Mouse (Mus musculus) embryonic facial prominence, embryonic 12.5 days (tissue): ENCODE measurements around the gene Arid5b. TPM values are rescaled to one million over a fixed set of nuclear protein-coding genes. Genes with fewer than 3 reads are reported as not detected.

Source experiments
- ATAC-seq: fragments of 200-750 bp; cut with Nextera tagmentation; 2 replicates; pipeline ENCODE4 v1.8.0; 2017; ENCODE audit not compliant: insufficient number of reproducible peaks, insufficient read depth, low FRiP score, low TSS enrichment
- H3K27ac ChIP-seq: fragments of 300-500 bp; sonication (generic); 2 replicates; pipeline ENCODE4 v1.5.1; 2016; ENCODE audit warnings: mild to moderate bottlenecking
- H3K27me3 ChIP-seq: fragments of 300-500 bp; sonication (generic); 2 replicates; pipeline ENCODE4 v1.6.1; 2016; ENCODE audit warnings: mild to moderate bottlenecking, moderate library complexity
- H3K36me3 ChIP-seq: fragments of 300-500 bp; sonication (generic); 2 replicates; pipeline ENCODE4 v1.6.1; 2016; ENCODE audit warnings: mild to moderate bottlenecking
- H3K4me1 ChIP-seq: fragments of 300-500 bp; sonication (generic); 2 replicates; pipeline ENCODE4 v1.6.1; 2016
- H3K4me2 ChIP-seq: fragments of 300-500 bp; sonication (generic); replicated peaks from 2 replicates; pipeline ENCODE4 v1.6.1; 2016; ENCODE audit warnings: mild to moderate bottlenecking, moderate library complexity
- H3K4me3 ChIP-seq: fragments of 300-500 bp; sonication (generic); 2 replicates; pipeline ENCODE4 v1.5.1; 2016; ENCODE audit warnings: mild to moderate bottlenecking
- H3K9ac ChIP-seq: fragments of 300-500 bp; sonication (generic); 2 replicates; pipeline ENCODE4 v1.6.1; 2016; ENCODE audit warnings: mild to moderate bottlenecking, moderate library complexity
- H3K9me3 ChIP-seq: fragments of 300-500 bp; sonication (generic); 2 replicates; pipeline ENCODE4 v1.6.1; 2016; ENCODE audit warnings: mild to moderate bottlenecking, moderate library complexity
- WGBS: fragments of 180-500 bp; shearing (Covaris S2); methylation state at CpG from one replicate; pipeline ENCODE4 v1.1.7; 2016; 5-methylcytosine and 5-hydroxymethylcytosine counted together
- polyA plus RNA-seq: library from polyadenylated mRNA; unstranded; fragments of >200 nt; fragmentation: Nextera tagmentation; extraction: Ambion mirVana; gene quantifications from 2 replicates; pipeline ENCODE4 v1.2.1, GENCODE M21; 2016

Arid5b gene
- polyA plus RNA-seq, 1 experiment from 2014 or later: 50.9 TPM

- Histone ChIP-seq H3K9ac (no peak overlapping the region), H3K27ac (no peak overlapping the region), H3K36me3 (peaks cover 7% of the 10 kb centered on the region; the same call in 1 of the 2 replicates), H3K27me3 (no peaks in the 10 kb centered on the region), H3K4me3 (no peak overlapping the region), H3K4me1 (0 out of 2 replicates have a peak, but pooled peaks cover 5% of the 10 kb centered on the region), H3K4me2 (no peak overlapping the region), H3K9me3 (no peaks in the 10 kb centered on the region)
- 88% methylated on average over 10 of the region's 10 CpGs for WGBS
- no peak for ATAC-seq
Observed at GRCm38 (mm10) chr10:68263969-68264688, 14.4 kb downstream of the Arid5b start.

GRCm38 (mm10) chr10:68263296-68263968 lies 15.1 kb downstream of the Arid5b start:
- Histone ChIP-seq H3K4me3 (no peak overlapping the region), H3K9ac (no peak overlapping the region), H3K9me3 (no peaks in the 10 kb centered on the region), H3K4me2 (no peak overlapping the region), H3K27ac (no peak overlapping the region), H3K27me3 (no peaks in the 10 kb centered on the region), H3K4me1 (0 out of 2 replicates have a peak, but pooled peaks cover 5% of the 10 kb centered on the region), H3K36me3 (peaks cover 10% of the 10 kb centered on the region; the same call in 1 of the 2 replicates)
- no peak for ATAC-seq
- 89% methylated on average over 9 of the region's 9 CpGs for WGBS

GRCm38 (mm10) chr10:68259601-68260000 lies 18.9 kb downstream of the Arid5b start:
- no peaks in the 10 kb centered on the region for H3K9me3 ChIP-seq
- H3K36me3 ChIP-seq: peaks cover 14% of the 10 kb centered on the region
- no peak for ATAC-seq
- 36% methylated on average over 4 of the region's 4 CpGs for WGBS
- H3K27ac ChIP-seq: no peak overlapping the region
- H3K4me2 ChIP-seq: no peak overlapping the region
- 0 out of 2 replicates have a peak, but pooled peaks cover 5% of the 10 kb centered on the region for H3K4me1 ChIP-seq
- H3K4me3 ChIP-seq: no peak overlapping the region
- no peak overlapping the region for H3K9ac ChIP-seq
- no peaks in the 10 kb centered on the region for H3K27me3 ChIP-seq

- Histone ChIP-seq H3K4me1 (peaks cover 9% of the 10 kb centered on the region; the same call in 1 of the 2 replicates), H3K27me3 (no peaks in the 10 kb centered on the region), H3K4me2 (no peak overlapping the region), H3K27ac (no peak overlapping the region), H3K9ac (no peak overlapping the region), H3K36me3 (peaks cover 11% of the 10 kb centered on the region), H3K4me3 (no peak overlapping the region), H3K9me3 (no peaks in the 10 kb centered on the region)
- WGBS: 75% methylated on average over 10 of the region's 10 CpGs
- ATAC-seq: no peak
Observed at GRCm38 (mm10) chr10:68257358-68258056, 21.0 kb downstream of the Arid5b start.

- Histone ChIP-seq H3K27me3 (no peaks in the 10 kb centered on the region), H3K4me3 (no peak overlapping the region), H3K36me3 (peaks cover 11% of the 10 kb centered on the region), H3K9me3 (no peaks in the 10 kb centered on the region), H3K4me1 (peaks cover 5% of the 10 kb centered on the region; the same call in 1 of the 2 replicates), H3K4me2 (no peak overlapping the region), H3K27ac (no peak overlapping the region), H3K9ac (no peak overlapping the region)
- 88% methylated on average over 3 of the region's 3 CpGs for whole genome bisulfite sequencing
- no peak for ATAC-seq
Observed at GRCm38 (mm10) chr10:68256134-68256533, 22.4 kb downstream of the Arid5b start.

- peaks cover 8% of the 10 kb centered on the region for H3K36me3 ChIP-seq
- no peaks in the 10 kb centered on the region for H3K9me3 ChIP-seq
- H3K4me1 ChIP-seq: peaks cover 10% of the 10 kb centered on the region
- H3K27me3 ChIP-seq: no peaks in the 10 kb centered on the region
- no peak overlapping the region for H3K4me2 ChIP-seq
- no peak overlapping the region for H3K4me3 ChIP-seq
- ATAC-seq: no peak
- H3K27ac ChIP-seq: no peak overlapping the region
- 68% methylated on average over 7 of the region's 7 CpGs for WGBS
- no peak overlapping the region for H3K9ac ChIP-seq
Observed at GRCm38 (mm10) chr10:68253452-68254117, 25.0 kb downstream of the Arid5b start.

- Histone ChIP-seq H3K27me3 (no peaks in the 10 kb centered on the region), H3K9ac (no peak overlapping the region), H3K4me1 (peaks cover 12% of the 10 kb centered on the region), H3K36me3 (peaks cover 8% of the 10 kb centered on the region), H3K4me2 (no peak overlapping the region), H3K9me3 (no peaks in the 10 kb centered on the region), H3K27ac (no peak overlapping the region), H3K4me3 (no peak overlapping the region)
- WGBS: 93% methylated on average over 4 of the region's 4 CpGs
- ATAC-seq: no peak
Observed at GRCm38 (mm10) chr10:68252650-68253049, 25.9 kb downstream of the Arid5b start.

GRCm38 (mm10) chr10:68249355-68249782 lies 29.2 kb downstream of the Arid5b start:
- Histone ChIP-seq H3K36me3 (no peaks in the 10 kb centered on the region), H3K27ac (no peak overlapping the region), H3K4me2 (no peak overlapping the region), H3K9ac (no peak overlapping the region), H3K4me3 (no peak overlapping the region), H3K4me1 (peaks cover 12% of the 10 kb centered on the region), H3K27me3 (no peaks in the 10 kb centered on the region), H3K9me3 (no peaks in the 10 kb centered on the region)
- WGBS: 57% methylated on average over 6 of the region's 6 CpGs
- ATAC-seq: no peak

- 59% methylated on average over 9 of the region's 9 CpGs for WGBS
- no peak for ATAC-seq
- Histone ChIP-seq H3K9ac (no peak overlapping the region), H3K4me1 (peaks cover 7% of the 10 kb centered on the region), H3K27ac (no peak overlapping the region), H3K9me3 (no peaks in the 10 kb centered on the region), H3K4me3 (no peak overlapping the region), H3K36me3 (no peaks in the 10 kb centered on the region), H3K27me3 (no peaks in the 10 kb centered on the region), H3K4me2 (no peak overlapping the region)
Observed at GRCm38 (mm10) chr10:68248281-68249015, 30.1 kb downstream of the Arid5b start.

GRCm38 (mm10) chr10:68247490-68248280 lies 30.9 kb downstream of the Arid5b start:
- H3K36me3 ChIP-seq: peaks cover 5% of the 10 kb centered on the region
- no peak overlapping the region for H3K4me3 ChIP-seq
- H3K9ac ChIP-seq: no peak overlapping the region
- H3K27ac ChIP-seq: no peak overlapping the region
- peaks cover 7% of the 10 kb centered on the region for H3K4me1 ChIP-seq
- H3K4me2 ChIP-seq: no peak overlapping the region
- no peaks in the 10 kb centered on the region for H3K27me3 ChIP-seq
- no peak for ATAC-seq
- H3K9me3 ChIP-seq: no peaks in the 10 kb centered on the region
- WGBS: 74% methylated on average over 4 of the region's 4 CpGs
